Comparison of ENCODE assay signal across 11 mouse cellular contexts in the genomic region with DNA sequence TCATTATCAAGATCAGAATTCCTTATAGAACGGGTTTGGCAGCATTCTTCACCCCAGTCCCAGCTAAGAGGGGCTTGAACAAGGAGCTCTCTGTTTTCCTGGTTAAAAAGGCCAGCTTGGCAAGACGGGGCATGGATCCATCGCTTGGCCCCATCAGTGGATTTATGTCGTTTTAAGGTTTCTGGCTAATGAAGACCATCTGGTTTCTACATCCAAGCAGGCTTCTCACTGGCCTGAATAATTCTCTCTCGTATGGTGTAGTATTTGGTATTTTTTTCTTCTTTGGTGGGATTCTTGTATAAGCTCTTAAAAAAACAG. TPM values are rescaled to one million over a fixed set of nuclear protein-coding genes. Genes with fewer than 3 reads are reported as not detected.
A peak's percentile ranks its signal among the peaks of the same experiment; 100 is the strongest.
DNase-seq lines count a peak whose midpoint lies in the region; ATAC-seq lines count a peak whose summit lies in the region.
"Had no signal": no experiment of that assay in that cellular context is flagged by ENCODE, and none has a peak within 500 bp of the region (broad histone marks: within the 10 kb centered on the region; RNA-seq: fewer than 3 reads in every experiment).

No protein-coding gene starts in this region.

- no peaks in the 10 kb centered on the region for H3K9me3 ChIP-seq in kidney, embryonic 15.5 days (replicated peaks)
- H3K9me3 ChIP-seq in embryonic facial prominence, embryonic 11.5 days (replicated peaks; ENCODE audit: control insufficient read depth, low read length) = no peaks in the 10 kb centered on the region
- no peaks in the 10 kb centered on the region for H3K9me3 ChIP-seq in limb, embryonic 10.5 days (replicated peaks)
- H3K9me3 ChIP-seq: midbrain, embryonic 12.5 days had no signal

- no peak overlapping the region for H3K4me3 ChIP-seq in kidney, embryonic 15.5 days (replicated peaks)
- no peak overlapping the region for H3K4me3 ChIP-seq in brown adipose tissue, adult 24 weeks (ENCODE audit: insufficient read depth, low read depth, low read length)
- no peak overlapping the region for H3K4me3 ChIP-seq in embryonic facial prominence, embryonic 11.5 days (ENCODE audit: low read depth, low read length)
- no peak overlapping the region; the same call in 1 of the 2 replicates for H3K4me3 ChIP-seq in limb, embryonic 10.5 days
- H3K4me3 ChIP-seq: midbrain, embryonic 12.5 days had no signal

- peaks cover 64% of the 10 kb centered on the region for H3K4me1 ChIP-seq in kidney, embryonic 15.5 days
- H3K4me1 ChIP-seq in brown adipose tissue, adult 24 weeks (ENCODE audit: control insufficient read depth, insufficient read depth, insufficient read length, low read length) = peaks cover 22% of the 10 kb centered on the region
- H3K4me1 ChIP-seq in embryonic facial prominence, embryonic 11.5 days (ENCODE audit: control insufficient read depth, insufficient read depth, low read length) = no peaks in the 10 kb centered on the region; the same call in none of the 2 replicates
- peaks cover 65% of the 10 kb centered on the region for H3K4me1 ChIP-seq in limb, embryonic 10.5 days

- no peaks in the 10 kb centered on the region for H3K27me3 ChIP-seq in kidney, embryonic 15.5 days
- no peaks in the 10 kb centered on the region for H3K27me3 ChIP-seq in embryonic facial prominence, embryonic 11.5 days (ENCODE audit: control insufficient read depth, insufficient read depth, low read length)
- H3K27me3 ChIP-seq in limb, embryonic 10.5 days (ENCODE audit: low read depth, poor library complexity, severe bottlenecking) = no peaks in the 10 kb centered on the region
- H3K27me3 ChIP-seq: midbrain, embryonic 12.5 days had no signal

- no peak overlapping the region for H3K9ac ChIP-seq in kidney, embryonic 15.5 days
- no peak overlapping the region for H3K9ac ChIP-seq in embryonic facial prominence, embryonic 11.5 days (replicated peaks; ENCODE audit: low read length)
- H3K9ac ChIP-seq: midbrain, embryonic 12.5 days had no signal

- WGBS in kidney, embryonic 15.5 days = 11% methylated on average over 5 of the region's 5 CpGs
- 12% methylated on average over 5 of the region's 5 CpGs for WGBS in embryonic facial prominence, embryonic 11.5 days
- 4% methylated on average over 5 of the region's 5 CpGs for WGBS in limb, embryonic 10.5 days

- H3K36me3 ChIP-seq in kidney, embryonic 15.5 days = 0 out of 2 replicates have a peak, but pooled peaks cover 7% of the 10 kb centered on the region
- H3K36me3 ChIP-seq in embryonic facial prominence, embryonic 11.5 days (replicated peaks; ENCODE audit: control insufficient read depth, insufficient read depth, low read depth, low read length) = no peaks in the 10 kb centered on the region
- H3K36me3 ChIP-seq in limb, embryonic 10.5 days = peaks cover 11% of the 10 kb centered on the region; the same call in 1 of the 2 replicates
- H3K36me3 ChIP-seq: G1E; midbrain, embryonic 12.5 days had no signal

- 0 out of 2 replicates have a peak overlapping the region, but pooled peaks have one; percentile 24 for H3K4me2 ChIP-seq in kidney, embryonic 15.5 days
- H3K4me2 ChIP-seq in embryonic facial prominence, embryonic 11.5 days (ENCODE audit: low read depth, low read length) = no peak overlapping the region
- H3K4me2 ChIP-seq: midbrain, embryonic 12.5 days had no signal

- DNase-seq in kidney, adult 8-10 months = no peak
- peak; percentile 84 for DNase-seq in embryonic facial prominence, embryonic 11.5 days (ENCODE audit: low spot score)
- peak; percentile 60 for DNase-seq in limb, embryonic 10.5 days (ENCODE audit: low spot score)
- no peak for DNase-seq in gastrocnemius, postnatal 4 days (ENCODE audit: low spot score in 2 of 2)
- no peak for DNase-seq in thymus, postnatal 4 days
- no peak for DNase-seq in adrenal gland, postnatal 4 days (ENCODE audit: low spot score in 2 of 2)
- DNase-seq: kidney, adult 18-20 months had no signal

- peak; percentile 52 for ATAC-seq in kidney, embryonic 15.5 days (replicated peaks; ENCODE audit: low FRiP score)
- ATAC-seq in embryonic facial prominence, embryonic 11.5 days (replicated peaks; ENCODE audit: insufficient number of reproducible peaks, low FRiP score, low TSS enrichment, low read depth) = peak; percentile 54; the same call in 1 of the 2 replicates

- H3K27ac ChIP-seq in kidney, embryonic 15.5 days = peak overlapping the region; percentile 81
- 0 out of 2 replicates have a peak overlapping the region, but pooled peaks have one; percentile 14 for H3K27ac ChIP-seq in brown adipose tissue, adult 24 weeks (replicated peaks; ENCODE audit: low read depth, low read length)
- H3K27ac ChIP-seq in embryonic facial prominence, embryonic 11.5 days (replicated peaks; ENCODE audit: low read depth, low read length) = peak overlapping the region; percentile 69
- peak overlapping the region; percentile 81 for H3K27ac ChIP-seq in limb, embryonic 10.5 days

RNA-seq across cellular contexts. Expression of a gene that starts 45.3 kb away (rescaled TPM):
- polyA plus RNA-seq in kidney, embryonic 15.5 days (2015; fragmentation: Nextera tagmentation; extraction: Ambion mirVana) = 269 and 292 TPM in 2 replicates
- 71.4 and 80.5 TPM in 2 replicates for polyA plus RNA-seq in brown adipose tissue, adult 24 weeks (2012; ENCODE audit: insufficient read depth, insufficient read length, missing spikeins)
- 146 and 157 TPM in 2 replicates for polyA plus RNA-seq in embryonic facial prominence, embryonic 11.5 days (2014; fragmentation: Nextera tagmentation; extraction: Ambion mirVana)
- polyA plus RNA-seq in limb, embryonic 10.5 days (2016; fragmentation: Nextera tagmentation; extraction: Ambion mirVana) = 80.2 and 94.7 TPM in 2 replicates
- total RNA-seq in gastrocnemius, postnatal 4 days (2021) = 100 to 1,000 TPM; 259 to 283 TPM
- total RNA-seq in adrenal gland, postnatal 4 days (2021) = 100 to 1,000 TPM; 403 to 480 TPM
- polyA plus RNA-seq: G1E had no signal

Comparison
In these comparisons a context has a peak if more than half of its experiments do, and no peak if none do; other contexts are left out.
1. H3K27ac ChIP-seq: peak in every context shown above with its lines; median percentile 81 in kidney, embryonic 15.5 days; 81 in limb, embryonic 10.5 days; 69 in embryonic facial prominence, embryonic 11.5 days; 14 in brown adipose tissue, adult 24 weeks.
2. DNase-seq: peak in embryonic facial prominence, embryonic 11.5 days (single experiment) and limb, embryonic 10.5 days (single experiment); none in kidney, adult 8-10 months (0 of 2), gastrocnemius, postnatal 4 days (0 of 2), thymus, postnatal 4 days (single experiment) and adrenal gland, postnatal 4 days (0 of 2).